Mouse (Mus musculus) MEL (cell line): ENCODE results near the gene Efhd2. TPM values are rescaled to one million over a fixed set of nuclear protein-coding genes. Genes with fewer than 3 reads are reported as not detected.

Experiments
- DNase-seq: peaks from one replicate; pipeline ENCODE4 v3.0.0; 2011; ENCODE audit warnings: low read depth, low spot score
- H3K27ac ChIP-seq: 2 replicates; pipeline ENCODE4 v1.5.1; 2012; ENCODE audit warnings: low read depth, mild to moderate bottlenecking, control low read depth, low read length, moderate library complexity; ENCODE audit not compliant: control insufficient read depth
- H3K27me3 ChIP-seq, 2 experiments: fragments of 150-350 bp in 1 of 2; sonication (generic) in 1 of 2; 2 replicates each; pipeline ENCODE4 v1.6.1; 2012; ENCODE audit warnings: low read length in 2 of 2, mild to moderate bottlenecking in 2 of 2, improper control_type of control experiment in 1 of 2, moderate library complexity in 1 of 2; ENCODE audit not compliant: insufficient read depth in 2 of 2, control insufficient read depth in 1 of 2
- H3K36me3 ChIP-seq, 2 experiments: 2 replicates each; pipeline ENCODE4 v1.6.1; 2012 to 2014; ENCODE audit warnings: low read length in 2 of 2, improper control_type of control experiment in 1 of 2, inconsistent platforms in 1 of 2, mild to moderate bottlenecking in 1 of 2; ENCODE audit not compliant: insufficient read depth in 2 of 2, control insufficient read depth in 1 of 2
- H3K4me1 ChIP-seq, 2 experiments: fragments of 150-350 bp in 1 of 2; sonication (generic) in 1 of 2; 2 replicates each; pipeline ENCODE4 v1.6.1; 2012; ENCODE audit warnings: low read length in 2 of 2, improper control_type of control experiment in 1 of 2, mild to moderate bottlenecking in 1 of 2; ENCODE audit not compliant: insufficient read depth in 2 of 2, control insufficient read depth in 1 of 2
- H3K4me3 ChIP-seq, 2 experiments: fragments of 150-350 bp in 1 of 2; sonication (generic) in 1 of 2; 2 replicates each; pipeline ENCODE4 v1.5.1; 2012; ENCODE audit warnings: low read depth in 2 of 2, low read length in 2 of 2, mild to moderate bottlenecking in 2 of 2, moderate library complexity in 2 of 2, control low read depth in 1 of 2, improper control_type of control experiment in 1 of 2; ENCODE audit not compliant: control insufficient read depth in 1 of 2, insufficient read depth in 1 of 2
- H3K79me2 ChIP-seq: 2 replicates; pipeline ENCODE4 v1.6.1; 2012; ENCODE audit warnings: mild to moderate bottlenecking, low read length, moderate library complexity; ENCODE audit not compliant: control insufficient read depth, poor library complexity, insufficient read depth
- H3K9ac ChIP-seq: 2 replicates; pipeline ENCODE4 v1.6.1; 2012; ENCODE audit warnings: low read depth, mild to moderate bottlenecking, control low read depth, low read length, moderate library complexity; ENCODE audit not compliant: control insufficient read depth, poor library complexity, severe bottlenecking
- H3K9me3 ChIP-seq: fragments of 150-350 bp; sonication (generic); replicated peaks from 2 replicates; pipeline ENCODE4 v1.6.1; 2012; ENCODE audit warnings: mild to moderate bottlenecking, low read length, improper control_type of control experiment, moderate library complexity; ENCODE audit not compliant: insufficient read depth
- E2F4 ChIP-seq: IDR thresholded peaks from 2 replicates; pipeline ENCODE4 v1.6.1; 2011; ENCODE audit warnings: low read depth, low read length, improper control_type of control experiment, borderline replicate concordance
- ETS1 ChIP-seq: IDR thresholded peaks from 2 replicates; pipeline ENCODE4 v1.6.1; 2012; ENCODE audit warnings: low read depth, mild to moderate bottlenecking, inconsistent platforms, low read length, improper control_type of control experiment, moderate library complexity
- KAT2A ChIP-seq: conservative IDR thresholded peaks from 2 replicates; pipeline ENCODE4 v1.6.1; 2012; ENCODE audit warnings: low read depth, low read length, improper control_type of control experiment, inconsistent platforms
- MAFK ChIP-seq: IDR thresholded peaks from 2 replicates; pipeline ENCODE4 v1.6.1; 2011; ENCODE audit warnings: low read depth, mild to moderate bottlenecking, low read length, improper control_type of control experiment, borderline replicate concordance
- MYC ChIP-seq: IDR thresholded peaks from 2 replicates; pipeline ENCODE4 v1.6.1; 2011; ENCODE audit warnings: low read depth, mild to moderate bottlenecking, low read length, improper control_type of control experiment, moderate library complexity
- NELFE ChIP-seq: IDR thresholded peaks from 2 replicates; pipeline ENCODE4 v1.6.1; 2011; ENCODE audit warnings: low read depth, low read length, improper control_type of control experiment
- POLR2A ChIP-seq, 2 experiments: IDR thresholded peaks; 2 replicates each; pipeline ENCODE4 v1.6.1; 2011 to 2012; ENCODE audit warnings: low read length in 2 of 2, mild to moderate bottlenecking in 2 of 2, control low read depth in 1 of 2, improper control_type of control experiment in 1 of 2, low read depth in 1 of 2, moderate library complexity in 1 of 2; ENCODE audit not compliant: control insufficient read depth in 1 of 2, insufficient read depth in 1 of 2, poor library complexity in 1 of 2
- POLR2AphosphoS2 ChIP-seq: IDR thresholded peaks from 2 replicates; pipeline ENCODE4 v1.6.1; 2011; ENCODE audit warnings: low read length, improper control_type of control experiment
- RAD21 ChIP-seq: IDR thresholded peaks from 2 replicates; pipeline ENCODE4 v1.6.1; 2011; ENCODE audit warnings: mild to moderate bottlenecking, low read depth, low read length, improper control_type of control experiment
- SMC3 ChIP-seq: IDR thresholded peaks from 2 replicates; pipeline ENCODE4 v1.6.1; 2011; ENCODE audit warnings: low read depth, low read length, improper control_type of control experiment
- TAL1 ChIP-seq: IDR thresholded peaks from 2 replicates; pipeline ENCODE4 v1.6.1; 2012; ENCODE audit warnings: mild to moderate bottlenecking, inconsistent platforms, low read length, moderate library complexity, mixed read lengths
- TCF12 ChIP-seq: IDR thresholded peaks from 2 replicates; pipeline ENCODE4 v1.6.1; 2014; ENCODE audit warnings: low read depth, mild to moderate bottlenecking, inconsistent platforms, low read length, improper control_type of control experiment, moderate library complexity
- UBTF ChIP-seq: IDR thresholded peaks from 2 replicates; pipeline ENCODE4 v1.6.1; 2012; ENCODE audit warnings: low read depth, mild to moderate bottlenecking, inconsistent platforms, low read length, improper control_type of control experiment, moderate library complexity, borderline replicate concordance; ENCODE audit not compliant: insufficient read depth
- USF2 ChIP-seq, 2 experiments: IDR thresholded peaks; 2 replicates each; pipeline ENCODE4 v1.6.1; 2011 to 2012; ENCODE audit warnings: improper control_type of control experiment in 2 of 2, low read length in 2 of 2, borderline replicate concordance in 1 of 2, inconsistent platforms in 1 of 2, low read depth in 1 of 2, mild to moderate bottlenecking in 1 of 2; ENCODE audit not compliant: insufficient read depth in 1 of 2
- ZMIZ1 ChIP-seq: IDR thresholded peaks from 2 replicates; pipeline ENCODE4 v1.6.1; 2012; ENCODE audit warnings: low read depth, mild to moderate bottlenecking, inconsistent platforms, low read length, improper control_type of control experiment, moderate library complexity
- ZNF384 ChIP-seq: IDR thresholded peaks from 2 replicates; pipeline ENCODE4 v1.6.1; 2012; ENCODE audit warnings: low read depth, mild to moderate bottlenecking, inconsistent platforms, low read length, improper control_type of control experiment
- polyA plus RNA-seq, 2 experiments: library from polyadenylated mRNA; stranded (reverse) in 1 of 2; unstranded in 1 of 2; fragments of >175 nt in 1 of 2; fragments of >200 nt in 1 of 2; gene quantifications; 2 replicates each; pipeline versions ENCODE4 v1.2.1 to v1.2.4; 2012; ENCODE audit warnings: low replicate concordance in 2 of 2, low read depth in 1 of 2; ENCODE audit not compliant: insufficient read length in 2 of 2, insufficient read depth in 1 of 2, missing spikeins in 1 of 2
- total RNA-seq: library from RNA; depleted of rRNA; stranded (reverse); fragments of 300-350 nt; gene quantifications from 2 replicates; pipeline ENCODE4 v1.2.3, GENCODE M21; 2012

Gene Efhd2
- total and polyA plus RNA-seq, 3 experiments: 32.4 to 79.1 TPM; not detected in 1

GRCm38 (mm10) chr4:141816776-141817655, 57.7 kb downstream of the Efhd2 start:
- no peaks in the 10 kb centered on the region for H3K4me1 ChIP-seq
- H3K79me2 ChIP-seq: no peaks in the 10 kb centered on the region
- H3K27me3 ChIP-seq: no peaks in the 10 kb centered on the region
- no peak for DNase-seq
- no peak overlapping the region for H3K9ac ChIP-seq
- H3K27ac ChIP-seq: no peak overlapping the region
- no peaks in the 10 kb centered on the region for H3K36me3 ChIP-seq
- no peaks in the 10 kb centered on the region for H3K9me3 ChIP-seq
- no peak for TF ChIP-seq SMC3
- TF ChIP-seq E2F4: no peak
- TF ChIP-seq NELFE: no peak
- TF ChIP-seq UBTF: no peak
- no peak for TF ChIP-seq USF2 (IDR thresholded peaks at IDR 0.05; ENCODE audit: borderline replicate concordance in 1 of 2, insufficient read depth in 1 of 2, low read depth in 1 of 2, low read length in 2 of 2)
- TF ChIP-seq POLR2AphosphoS2: no peak
- TF ChIP-seq ZMIZ1: no peak
- no peak for TF ChIP-seq MAFK
- no peak overlapping the region for H3K4me3 ChIP-seq

GRCm38 (mm10) chr4:141816267-141816666, 58.5 kb downstream of the Efhd2 start:
- H3K36me3 ChIP-seq: no peaks in the 10 kb centered on the region
- H3K9ac ChIP-seq: no peak overlapping the region
- no peaks in the 10 kb centered on the region for H3K79me2 ChIP-seq
- no peaks in the 10 kb centered on the region for H3K4me1 ChIP-seq
- no peaks in the 10 kb centered on the region for H3K27me3 ChIP-seq
- no peak overlapping the region for H3K4me3 ChIP-seq
- TF ChIP-seq ZMIZ1 (no peak), KAT2A (no peak), POLR2A (IDR thresholded peaks at IDR 0.05; ENCODE audit: control insufficient read depth in 1 of 2, insufficient read depth in 1 of 2, low read depth in 1 of 2, low read length in 2 of 2, poor library complexity in 1 of 2) (no peak), TCF12 (no peak), TAL1 (no peak), RAD21 (no peak), ZNF384 (no peak), ETS1 (no peak), USF2 (IDR thresholded peaks at IDR 0.05; ENCODE audit: borderline replicate concordance in 1 of 2, insufficient read depth in 1 of 2, low read depth in 1 of 2, low read length in 2 of 2) (no peak), MYC (no peak)
- DNase-seq: no peak
- H3K9me3 ChIP-seq: no peaks in the 10 kb centered on the region
- no peak overlapping the region for H3K27ac ChIP-seq
